Mouse (Mus musculus) bone marrow macrophage, adult 2 months (primary cell): ENCODE measurements around the gene Eif2b4.
"Not testable (repeated sequence)": the region's sequence is repeated elsewhere in the genome, so short reads cannot be mapped to it uniquely, and the experiment has no call there.

ENCODE experiments used
- CTCF ChIP-seq: IDR thresholded peaks from 2 replicates; pipeline ENCODE4 v1.5.1; 2012; ENCODE audit warnings: low read depth, mild to moderate bottlenecking, low read length, moderate library complexity
- POLR2A ChIP-seq: IDR thresholded peaks from 2 replicates; pipeline ENCODE4 v1.6.1; 2012; ENCODE audit warnings: mild to moderate bottlenecking, low read depth, low read length, borderline replicate concordance

GRCm38 (mm10) chr5:31216554-31216953 lies 23.3 kb upstream of the Eif2b4 start:
- TF ChIP-seq CTCF, POLR2A: not testable (repeated sequence)
